Mouse (Mus musculus) inflammation-experienced regulatory T-cells, adult 6 months (primary cell): ENCODE data around the gene Rnf133. TPM values are rescaled to one million over a fixed set of nuclear protein-coding genes. Genes with fewer than 3 reads are reported as not detected.

Source experiments
- ATAC-seq: one replicate; pipeline ENCODE4 v1.8.0; 2017
- polyA plus RNA-seq, 3 experiments: library from polyadenylated mRNA; unstranded; fragments of 100-300 nt; shearing (Covaris generic); gene quantifications; one replicate each; pipeline ENCODE4 v1.2.1; 2017

Gene Rnf133
- not detected for polyA plus RNA-seq

- no peak for ATAC-seq
Observed at GRCm38 (mm10) chr6:23650205-23650604, at the start of gene Rnf133. Rnf133 (minus strand) TSS chr6:23650305.

DNA sequence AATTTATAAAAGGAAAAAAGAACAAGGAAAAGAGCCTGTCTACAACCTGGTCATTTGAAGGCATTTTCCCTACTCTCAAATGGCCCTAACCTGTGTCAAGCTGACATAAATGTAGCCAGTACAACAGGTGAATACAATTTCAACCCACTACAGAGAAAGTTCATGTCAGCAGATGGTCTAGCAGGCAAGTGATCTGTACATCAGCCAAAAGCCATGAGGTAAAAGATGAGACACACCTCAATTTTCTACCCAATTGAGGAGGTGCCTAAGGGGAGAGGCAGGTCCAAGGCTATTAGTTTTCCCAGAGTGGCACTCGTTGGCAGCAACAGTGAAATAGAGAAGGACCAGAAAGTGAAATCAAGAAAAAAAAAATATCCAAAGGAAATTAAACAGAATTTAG lies 28.1 kb upstream of the Rnf133 start:
- ATAC-seq = no peak

DNA sequence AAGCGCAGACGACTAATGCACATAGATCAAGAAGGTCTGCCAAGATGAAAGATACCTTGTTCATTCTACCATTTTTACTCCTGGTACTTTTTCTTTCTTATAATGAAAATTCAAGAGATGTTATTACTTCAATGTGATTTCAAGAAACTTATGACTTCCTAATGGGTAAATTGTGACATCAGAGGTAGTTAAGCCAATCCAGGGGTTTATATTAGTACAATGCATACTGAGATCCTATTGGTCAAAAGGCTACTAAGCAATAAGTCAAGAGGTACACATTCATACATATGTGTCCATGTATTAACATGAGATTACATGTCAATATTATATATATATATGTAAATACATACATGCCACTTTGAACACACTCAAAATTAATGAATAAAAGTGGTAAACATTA lies 4.9 kb upstream of the Rnf133 start, which contains the start of gene Rnf148:
TSS of gene Rnf148 (minus strand) at position 101 of the 400 bp plus-strand sequence.
- ATAC-seq = no peak

GRCm38 (mm10) chr6:23648732-23649131 lies 1.4 kb downstream of the Rnf133 start:
- no peak for ATAC-seq

GRCm38 (mm10) chr6:23647627-23648247 lies 2.4 kb downstream of the Rnf133 start:
- ATAC-seq = no peak

DNA sequence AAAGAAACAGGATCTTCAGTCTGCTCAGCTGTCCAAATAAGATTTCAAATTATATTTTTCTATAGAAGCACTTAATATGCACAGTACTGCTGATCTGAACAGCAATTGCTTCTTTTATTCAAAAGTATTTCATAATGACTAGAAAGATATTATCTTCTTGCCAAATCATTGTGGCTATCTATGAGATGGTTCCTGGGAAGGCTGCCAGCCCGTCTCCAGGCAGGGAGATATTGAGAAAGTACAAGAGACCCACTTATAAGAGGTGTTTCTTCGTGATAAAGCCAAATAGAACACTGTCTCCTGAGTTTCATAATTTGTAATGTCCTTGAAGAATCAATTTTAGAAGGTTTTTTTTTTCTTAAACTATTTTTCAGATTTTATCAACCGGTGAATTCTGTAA lies 13.0 kb downstream of the Rnf133 start:
- no peak for ATAC-seq

- ATAC-seq = no peak
Observed at GRCm38 (mm10) chr6:23635208-23635607, 14.9 kb downstream of the Rnf133 start.

GRCm38 (mm10) chr6:23634016-23634415 lies 16.1 kb downstream of the Rnf133 start:
- no peak for ATAC-seq

DNA sequence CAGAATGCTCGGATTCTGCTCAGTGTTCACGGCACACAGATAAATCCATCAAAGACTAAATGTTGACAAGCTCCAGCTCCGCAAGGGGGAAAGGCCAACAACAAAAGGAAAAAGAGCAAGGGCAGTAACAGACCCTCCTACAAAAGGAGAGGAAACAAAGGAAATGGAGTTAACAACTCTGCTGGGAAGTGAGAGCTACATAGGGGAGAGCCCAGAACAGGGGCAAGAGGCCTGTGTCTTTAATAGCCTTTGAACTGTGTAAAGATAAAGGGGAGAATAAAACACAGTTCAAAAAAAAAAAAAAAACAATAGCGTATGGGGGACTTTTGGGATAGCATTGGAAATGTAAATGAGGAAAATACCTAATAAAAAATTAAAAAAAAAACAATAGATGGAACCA lies 19.6 kb downstream of the Rnf133 start:
- ATAC-seq = no peak

Other genes with a start within 250 kb of the Rnf133 start
- not detected for gene Rnf148, start 4.8 kb upstream of the Rnf133 start, polyA plus RNA-seq
- not detected for gene Cadps2, start 189.1 kb upstream of the Rnf133 start, polyA plus RNA-seq